Mouse (Mus musculus) common myeloid progenitor, adult 5-6 weeks (primary cell): ENCODE measurements around the gene Btn2a2. TPM values are rescaled to one million over a fixed set of nuclear protein-coding genes. Genes with fewer than 3 reads are reported as not detected.
A peak's percentile ranks its signal among the peaks of the same experiment; 100 is the strongest.

ENCODE experiments used
- ATAC-seq: replicated peaks from 2 replicates; pipeline ENCODE4 v1.8.0; 2016; ENCODE audit warnings: low read depth, mild to moderate bottlenecking, moderate TSS enrichment, inconsistent platforms; ENCODE audit not compliant: poor library complexity, severe bottlenecking
- total RNA-seq: library from RNA; stranded (forward); fragments of 200-1000, 187-1606 nt; gene quantifications from 2 replicates; pipeline ENCODE4 v1.2.3, GENCODE M21; 2017

The Btn2a2 gene
- not detected in 2 replicates for total RNA-seq

GRCm38 (mm10) chr13:23488400-23489322 lies at the start of gene Btn2a2:
TSS of gene Btn2a2 (minus strand) at chr13:23488857.
- peak; percentile 96 for ATAC-seq

- ATAC-seq = no peak
These were observed 49.6 kb upstream of the Btn2a2 start for GRCm38 (mm10) chr13:23538249-23538648.

GRCm38 (mm10) chr13:23537006-23537710 lies 48.5 kb upstream of the Btn2a2 start:
- no peak for ATAC-seq

- ATAC-seq = no peak
These were observed 47.6 kb upstream of the Btn2a2 start for GRCm38 (mm10) chr13:23536076-23536822.

- peak; percentile 65 for ATAC-seq
These were observed 46.7 kb upstream of the Btn2a2 start, which contains the start of gene Hist1h3g for GRCm38 (mm10) chr13:23535137-23536075. TSS of gene Hist1h3g (plus strand) at chr13:23535422.

- ATAC-seq = 0 out of 2 replicates have a peak, but pooled peaks have one; percentile 2
These were observed 45.9 kb upstream of the Btn2a2 start for GRCm38 (mm10) chr13:23534368-23535131.

GRCm38 (mm10) chr13:23533560-23534367 lies 45.1 kb upstream of the Btn2a2 start, which contains the start of gene Hist1h2af:
TSS of gene Hist1h2af (plus strand) at chr13:23533906.
- peak; percentile 42 for ATAC-seq

- no peak for ATAC-seq
These were observed 43.8 kb upstream of the Btn2a2 start for GRCm38 (mm10) chr13:23532262-23533075.

- peak; percentile 55 for ATAC-seq
These were observed 42.5 kb upstream of the Btn2a2 start, which contains the start of gene Hist1h4h for GRCm38 (mm10) chr13:23530901-23531875. TSS of gene Hist1h4h (plus strand) at chr13:23531050.

- no peak for ATAC-seq
These were observed 41.7 kb upstream of the Btn2a2 start for GRCm38 (mm10) chr13:23530181-23530900.

- no peak for ATAC-seq
These were observed 41.0 kb upstream of the Btn2a2 start for GRCm38 (mm10) chr13:23529480-23530165.

- no peak for ATAC-seq
These were observed 40.3 kb upstream of the Btn2a2 start for GRCm38 (mm10) chr13:23529005-23529404.

- peak; percentile 41 for ATAC-seq
These were observed 37.7 kb upstream of the Btn2a2 start for GRCm38 (mm10) chr13:23526312-23526711.

- ATAC-seq = no peak
These were observed 37.2 kb upstream of the Btn2a2 start for GRCm38 (mm10) chr13:23525901-23526300.
